Mouse (Mus musculus) lung, postnatal 0 days (tissue): ENCODE results near the gene Sdccag8.

Source experiments
- CTCF ChIP-seq: IDR thresholded peaks from 2 replicates; pipeline ENCODE4 v1.5.1; 2016; ENCODE audit warnings: antibody characterized with exemption, mild to moderate bottlenecking
- EP300 ChIP-seq: IDR thresholded peaks from 2 replicates; pipeline ENCODE4 v1.6.1; 2016; ENCODE audit warnings: antibody characterized with exemption, mild to moderate bottlenecking, control low read depth

DNA sequence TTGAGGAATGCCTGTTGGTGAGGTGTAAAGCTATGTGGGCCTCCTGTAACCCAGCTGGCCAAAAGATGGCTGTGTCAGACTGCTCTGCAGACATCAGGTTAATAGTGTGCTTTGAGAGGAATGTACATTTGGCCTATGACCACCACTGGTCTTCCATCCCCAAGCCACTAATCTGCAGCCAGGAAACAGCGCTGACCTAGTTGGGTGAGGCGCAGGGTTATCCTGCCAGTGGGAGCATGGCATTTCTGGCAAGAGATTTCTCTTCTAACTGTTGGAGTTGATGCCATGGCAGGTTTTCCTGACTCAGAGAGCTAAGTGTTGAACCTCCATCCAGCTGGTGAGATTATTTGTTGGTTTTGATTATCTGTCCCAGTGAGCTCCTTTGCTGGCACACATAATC lies 101.5 kb downstream of the Sdccag8 start:
- TF ChIP-seq CTCF: no peak
- no peak for TF ChIP-seq EP300
